Mouse (Mus musculus) spleen, postnatal 14 days (tissue): Measurements from ENCODE around the gene Fam57b.

Source experiments
- DNase-seq, 2 experiments: peaks; one replicate each; pipeline ENCODE4 v3.0.0; 2021 to 2022; ENCODE audit warnings: low spot score in 2 of 2

Fam57b gene

DNA sequence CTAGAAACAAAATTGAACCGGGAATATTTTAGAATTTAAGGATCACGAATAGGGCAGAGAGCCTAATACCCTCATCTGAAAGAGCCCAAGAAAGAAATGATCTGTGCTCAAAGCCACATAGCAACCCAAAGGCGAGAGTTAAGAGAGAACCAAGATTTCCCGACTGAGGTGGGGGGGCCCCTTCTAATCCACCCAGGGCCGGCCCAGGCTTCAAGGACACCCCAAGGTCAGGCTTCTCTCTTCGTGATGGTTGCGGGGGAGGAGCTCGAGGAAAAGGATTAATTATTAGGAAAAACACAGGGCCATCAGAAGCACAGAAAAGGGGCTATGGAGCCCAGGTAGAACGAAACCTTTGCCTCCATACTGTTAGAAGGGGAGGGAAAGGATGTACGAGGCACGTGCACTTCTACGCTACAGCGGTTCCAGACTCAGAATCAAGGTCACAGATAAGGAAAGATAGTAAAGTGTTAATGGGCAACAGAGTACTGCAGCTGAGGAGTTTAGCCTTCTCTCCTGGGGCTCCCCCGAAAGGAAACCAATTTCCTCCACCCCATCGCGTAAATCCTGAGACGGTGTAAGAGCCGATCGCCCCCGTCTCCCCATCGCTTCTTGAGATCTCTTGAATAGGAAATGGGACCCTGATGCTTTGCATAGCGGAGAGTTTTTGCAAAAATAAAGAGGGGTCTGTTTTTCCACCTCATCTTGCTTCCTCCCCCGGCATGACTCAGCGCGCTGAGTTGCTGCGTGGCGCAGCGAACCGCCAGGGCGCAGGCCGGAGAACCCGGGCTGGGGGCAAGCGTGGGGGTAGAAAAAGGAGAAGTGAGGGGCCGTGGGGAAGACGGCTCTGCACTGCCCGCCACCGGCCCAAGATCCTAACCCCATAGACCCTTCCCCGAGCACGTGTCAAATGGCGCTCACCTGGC lies 920 bp downstream of the Fam57b start:
- DNase-seq: no peak

GRCm38 (mm10) chr7:126799050-126799467 lies 1.6 kb downstream of the Fam57b start:
- DNase-seq: peak; percentile 89 to 90

DNA sequence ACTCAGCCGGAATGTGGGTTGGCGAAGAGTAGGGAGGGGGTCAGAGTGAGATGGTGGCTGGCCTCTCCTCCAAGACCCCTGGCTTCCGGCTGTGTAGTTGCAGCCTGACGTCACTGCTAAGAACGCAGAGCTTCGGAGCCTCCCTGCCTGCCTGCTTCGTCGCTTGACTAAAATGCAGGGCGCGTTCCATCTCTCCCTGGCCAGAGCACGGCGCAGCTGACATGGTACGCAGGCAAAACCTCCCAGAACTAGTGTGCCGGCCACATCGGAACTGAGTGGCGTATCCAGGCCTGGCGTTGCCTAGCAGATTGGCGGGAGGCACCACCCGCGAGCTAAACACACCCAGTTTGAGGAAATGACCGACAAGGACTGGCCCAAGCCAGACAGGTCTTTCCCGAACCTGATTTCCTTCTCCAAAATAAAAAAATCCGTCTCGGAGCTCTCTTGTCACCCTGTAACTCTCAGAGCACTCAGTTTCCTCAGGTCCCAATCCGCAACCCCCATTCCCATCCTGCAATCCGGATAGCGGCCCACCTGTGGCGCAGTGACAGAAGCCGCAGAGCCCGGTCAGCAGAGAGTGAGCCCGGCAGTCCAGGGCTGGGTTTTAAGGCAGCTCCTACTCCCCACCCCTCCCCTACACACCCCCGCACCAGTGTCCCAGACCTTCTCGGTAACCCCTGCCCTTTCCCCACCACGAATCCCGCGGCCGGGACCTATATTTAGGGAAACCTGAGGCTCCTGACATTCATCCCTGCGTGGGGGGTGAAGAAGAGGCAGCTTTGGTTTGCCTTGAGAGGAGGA lies 2.2 kb downstream of the Fam57b start:
- DNase-seq: no peak

DNA sequence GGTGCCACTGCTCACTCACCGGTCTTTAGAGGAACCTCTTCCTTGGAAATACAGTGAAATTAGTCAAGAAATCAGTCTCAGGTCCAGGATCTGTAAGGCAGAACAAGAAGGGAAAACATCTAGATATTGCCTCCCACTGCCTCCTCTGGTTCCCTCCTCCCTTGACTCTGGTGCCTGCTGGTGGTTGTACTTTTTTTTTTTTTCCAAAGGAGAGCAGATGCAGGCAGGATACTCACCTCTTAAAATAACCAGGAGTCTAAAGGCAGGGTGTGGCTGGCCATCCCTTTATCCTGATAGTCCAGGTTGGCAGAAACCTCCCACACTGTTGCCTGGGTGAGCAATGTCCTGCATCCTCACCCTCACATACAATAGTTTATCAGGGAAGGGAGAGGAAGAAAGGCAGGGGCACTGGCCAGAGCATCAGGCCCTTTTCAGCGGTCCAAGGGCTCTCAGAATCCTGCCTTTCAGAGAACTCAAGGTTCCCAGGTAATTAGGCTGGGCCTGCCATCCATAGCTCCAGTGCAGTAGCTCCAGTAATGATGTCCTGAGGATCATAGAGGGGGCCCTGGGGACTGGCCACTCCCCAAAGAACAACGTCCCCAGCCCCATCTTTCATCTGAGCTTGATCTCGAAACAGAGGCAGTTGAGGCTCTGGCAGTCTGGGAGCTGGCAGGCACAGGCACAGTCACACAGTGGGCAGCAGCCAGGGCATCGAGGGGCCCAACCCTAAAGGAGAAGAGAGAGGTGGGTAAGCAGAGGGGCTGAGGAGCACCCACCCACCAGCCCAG lies 3.0 kb downstream of the Fam57b start:
- DNase-seq: no peak

DNA sequence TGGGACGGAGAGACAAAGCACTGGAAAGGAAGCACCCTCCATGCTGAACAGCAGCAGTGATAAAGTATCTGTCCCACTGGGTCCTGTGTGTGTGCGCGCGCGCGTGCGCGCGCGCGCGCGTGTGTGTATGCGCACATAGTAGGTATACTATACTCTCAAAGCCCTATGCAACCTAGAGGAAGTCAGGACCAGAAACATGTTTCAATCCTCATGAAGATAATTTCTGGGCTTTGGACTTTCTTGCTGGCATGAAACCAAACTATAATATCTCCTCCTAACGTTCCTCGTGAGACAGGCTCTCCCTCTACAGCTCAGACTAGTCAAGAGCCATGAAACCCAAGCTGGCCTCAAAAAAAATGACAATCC lies 3.6 kb downstream of the Fam57b start:
- DNase-seq: no peak

DNA sequence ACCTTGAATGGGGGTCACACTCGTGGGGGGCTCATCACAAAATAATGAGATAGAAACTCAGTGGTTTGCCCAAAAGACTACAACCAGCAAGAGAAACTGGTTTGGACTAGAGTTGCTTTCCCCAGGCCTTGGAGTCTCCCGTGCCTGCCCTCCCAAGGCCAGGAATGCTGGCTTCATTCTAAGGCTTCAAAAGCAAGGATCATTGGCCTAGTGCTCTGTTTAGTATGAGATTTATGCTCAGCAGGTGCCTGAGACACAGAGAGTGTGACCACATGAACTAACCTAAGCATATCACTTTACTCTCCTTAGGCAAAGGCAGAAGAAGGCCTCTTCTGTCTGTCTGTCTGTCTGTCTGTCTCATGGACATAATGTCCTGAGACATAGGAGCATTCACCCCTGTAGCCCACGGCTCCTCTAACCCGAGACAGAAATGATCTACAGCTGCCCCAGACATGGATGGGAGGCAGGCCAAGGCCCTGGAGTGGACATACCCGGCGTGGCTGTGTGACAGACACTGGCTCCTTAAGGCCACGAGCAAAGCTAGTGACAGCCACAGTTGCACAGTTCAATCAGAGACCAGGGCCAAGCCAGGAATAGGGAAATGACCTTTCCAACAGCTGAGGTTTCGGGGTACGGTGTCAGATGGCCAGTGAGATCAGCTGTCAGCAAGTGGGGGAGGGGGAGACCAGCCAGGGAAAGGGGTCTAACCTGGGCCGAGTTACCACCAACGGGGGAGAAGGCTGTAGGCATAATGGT lies 4.8 kb downstream of the Fam57b start:
- DNase-seq: no peak

DNA sequence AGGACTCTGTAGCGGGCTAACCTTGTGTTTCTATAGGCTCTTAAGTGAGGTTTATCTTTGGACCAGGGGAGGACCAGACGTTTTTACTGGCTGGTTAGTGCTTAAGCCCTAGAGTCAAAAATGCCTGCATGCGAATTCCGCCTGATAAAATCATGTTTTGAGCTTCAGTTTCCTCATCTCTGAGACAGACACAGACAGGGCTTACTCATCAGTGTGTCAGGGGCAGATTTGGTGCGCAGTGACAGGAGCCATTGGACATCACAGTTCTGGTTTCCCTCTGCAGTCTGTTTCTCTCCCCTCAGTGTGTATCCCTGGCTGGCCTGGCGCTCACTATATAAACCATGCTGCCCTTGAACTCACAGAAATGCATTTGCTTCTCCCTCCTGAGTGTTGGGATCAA lies 5.7 kb downstream of the Fam57b start:
- no peak for DNase-seq

DNA sequence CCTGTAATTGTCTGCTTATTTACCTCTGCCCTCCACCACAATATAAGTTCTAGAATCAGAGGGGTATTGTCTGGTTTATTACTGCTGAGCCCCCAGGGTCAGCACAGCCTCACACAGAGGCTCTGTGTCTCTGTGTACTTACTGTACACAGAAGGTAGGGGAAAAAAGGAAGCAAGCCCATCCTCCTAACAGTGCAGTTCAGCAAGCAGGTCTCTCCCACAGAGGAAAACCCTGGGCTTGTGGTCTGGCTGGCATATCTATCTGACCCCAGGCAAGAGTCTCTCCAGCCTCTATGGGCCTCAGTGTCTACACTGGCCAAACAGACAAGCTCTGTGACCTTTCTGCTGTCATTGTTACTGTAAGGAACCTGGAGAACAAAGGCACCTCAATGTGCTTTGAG lies 6.3 kb downstream of the Fam57b start:
- DNase-seq: no peak

DNA sequence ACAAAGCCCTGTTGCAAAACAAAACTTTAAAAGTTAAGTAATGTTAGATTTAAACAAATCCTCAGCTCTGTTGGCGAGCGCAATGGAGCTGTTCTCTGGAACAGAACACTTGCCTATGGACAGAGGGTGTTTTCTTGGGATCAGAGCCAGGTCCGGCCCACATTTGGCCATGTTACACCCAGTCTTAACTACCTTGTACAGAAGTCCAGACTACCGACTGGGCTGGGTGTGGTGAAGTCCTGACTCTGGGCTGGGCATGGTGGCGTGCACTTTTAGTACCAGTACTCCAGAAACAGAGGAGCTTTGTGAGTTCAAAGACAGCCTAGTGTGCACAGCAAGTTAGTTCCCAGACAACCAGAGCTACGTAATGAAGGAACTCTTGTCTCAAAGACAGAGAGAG lies 9.5 kb downstream of the Fam57b start:
- no peak for DNase-seq

DNA sequence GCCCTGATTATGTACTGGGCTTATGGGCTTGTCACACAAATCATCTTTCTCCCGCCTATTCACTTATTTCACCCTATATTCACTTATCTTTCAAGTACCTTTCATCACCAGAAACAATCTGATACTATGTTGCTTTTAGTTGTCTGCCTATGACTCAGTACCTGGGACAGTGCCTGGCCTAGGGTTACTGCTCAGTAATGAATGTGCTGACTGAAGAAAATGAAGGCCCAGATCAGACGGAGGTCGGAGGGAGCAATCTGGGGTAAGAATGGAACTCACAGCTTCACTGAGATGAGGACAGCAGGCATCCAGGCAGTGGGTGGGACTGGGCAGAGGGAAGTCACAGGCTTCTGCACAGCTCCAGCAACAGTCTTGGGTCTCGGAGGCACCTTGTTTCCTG lies 9.9 kb downstream of the Fam57b start:
- DNase-seq: no peak

GRCm38 (mm10) chr7:126808703-126809455 lies 11.4 kb downstream of the Fam57b start:
- peak; percentile 58 to 66 for DNase-seq

GRCm38 (mm10) chr7:126809723-126810369 lies 12.4 kb downstream of the Fam57b start:
- DNase-seq: no peak

- DNase-seq: no peak
Measured at GRCm38 (mm10) chr7:126815726-126816222, 18.3 kb downstream of the Fam57b start.

DNA sequence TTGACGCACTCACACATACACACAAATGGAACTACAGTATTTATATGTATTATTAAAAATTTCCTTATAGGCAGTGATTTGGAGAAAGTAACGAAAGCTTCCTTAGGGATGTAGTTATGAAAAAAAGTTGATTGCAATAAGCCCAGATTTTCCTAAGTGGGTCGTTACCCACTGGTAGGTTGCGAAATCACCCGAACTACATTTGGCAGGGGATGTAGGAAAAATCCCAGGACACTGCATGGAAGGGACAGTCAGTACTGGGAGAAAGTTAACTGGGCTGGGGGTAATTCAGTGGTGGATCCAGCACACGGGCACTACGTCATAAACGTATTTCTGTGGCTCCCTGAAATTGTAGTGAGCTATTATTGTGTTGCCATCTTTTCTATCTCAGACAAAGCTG lies 19.0 kb downstream of the Fam57b start:
- no peak for DNase-seq

DNA sequence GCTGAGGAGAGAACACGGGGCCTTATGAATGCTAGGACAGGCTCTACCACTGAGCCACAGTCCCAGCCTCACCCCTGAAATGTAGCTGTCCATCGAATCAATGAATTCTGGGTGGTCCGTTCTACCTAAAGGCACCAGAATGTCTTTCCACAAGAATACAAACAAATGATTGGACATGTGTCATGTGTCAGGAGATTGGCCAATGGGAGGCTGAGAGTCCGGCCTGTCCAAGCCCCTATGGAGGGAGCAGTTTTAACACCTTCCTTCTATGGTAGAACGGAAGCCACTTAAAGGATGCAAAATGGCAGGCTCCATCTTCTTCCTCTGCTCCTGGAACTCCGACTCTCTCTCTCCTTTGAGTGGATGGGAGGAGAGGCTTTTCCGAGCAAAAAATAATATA lies 20.1 kb downstream of the Fam57b start:
- no peak for DNase-seq

- DNase-seq: no peak
Measured at GRCm38 (mm10) chr7:126818818-126819217, 21.4 kb downstream of the Fam57b start.

- DNase-seq: peak; percentile 65 to 78
Measured at GRCm38 (mm10) chr7:126821835-126822511, 24.5 kb downstream of the Fam57b start.

GRCm38 (mm10) chr7:126822741-126823140 lies 25.3 kb downstream of the Fam57b start:
- no peak for DNase-seq

DNA sequence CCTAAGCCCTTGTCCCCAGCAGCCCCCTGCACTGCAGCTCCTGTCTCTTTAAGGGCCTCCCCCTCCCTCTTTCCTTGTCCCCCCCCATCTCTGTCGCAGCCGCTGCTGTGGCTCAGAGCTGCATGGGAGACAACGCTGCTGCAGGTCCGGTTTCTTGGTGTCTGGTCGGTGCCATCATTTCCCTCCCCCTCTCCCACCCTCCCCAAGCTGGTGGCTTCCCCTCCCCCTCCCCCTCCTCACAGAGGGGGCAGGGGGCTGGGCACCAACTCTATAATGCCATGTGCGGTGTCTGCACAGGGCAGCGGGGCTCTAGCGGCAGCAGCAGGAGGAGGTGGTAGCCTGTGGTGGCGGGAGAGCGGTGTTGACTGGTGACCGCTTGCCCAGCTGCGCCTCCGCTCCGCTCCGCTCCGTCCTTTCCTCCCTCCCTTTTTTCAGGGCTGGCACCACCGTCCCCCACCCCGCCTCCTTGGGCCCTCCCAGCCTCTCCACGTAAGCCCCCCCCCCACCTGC lies 25.8 kb downstream of the Fam57b start:
- DNase-seq: no peak
